Mouse (Mus musculus) lung, adult 2 months (tissue): ENCODE measurements around the gene Slc44a1.

Experiments used
- CTCF ChIP-seq: fragments of 200-500 bp; IDR thresholded peaks from 2 replicates; pipeline ENCODE4 v1.5.1; 2011; ENCODE audit warnings: mild to moderate bottlenecking, low read length, control low read depth; ENCODE audit not compliant: insufficient read depth
- POLR2A ChIP-seq: fragments of 200-500 bp; IDR thresholded peaks from 2 replicates; pipeline ENCODE4 v1.6.1; 2011; ENCODE audit warnings: low read depth, mild to moderate bottlenecking, control low read depth, low read length, borderline replicate concordance; ENCODE audit errors: extremely low read depth

DNA sequence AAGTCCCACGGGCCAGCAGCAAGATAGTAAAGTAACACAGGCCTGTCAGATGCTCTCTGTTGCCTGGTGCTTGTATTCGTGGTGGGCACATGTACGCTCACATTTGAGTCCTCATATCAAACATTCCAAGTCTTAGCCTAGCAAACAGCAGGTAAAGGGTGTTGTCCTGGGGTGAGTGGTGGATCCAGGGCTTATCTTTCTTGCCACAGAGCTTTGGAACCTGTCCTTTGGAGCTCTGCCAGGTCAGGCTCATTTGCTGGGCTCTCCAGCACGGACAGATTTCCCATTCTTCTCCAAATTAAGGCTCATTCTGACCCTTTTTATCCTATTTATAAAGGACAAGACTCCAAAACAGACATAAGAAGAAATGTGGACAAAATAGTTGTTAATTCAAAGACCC, 149.9 kb downstream of the Slc44a1 start:
- TF ChIP-seq CTCF: no peak
- TF ChIP-seq POLR2A: no peak
